Mouse (Mus musculus) liver, embryonic 14.5 days (tissue): ENCODE measurements around the gene Alkal2.

Source experiments
- CTCF ChIP-seq: IDR thresholded peaks from 2 replicates; pipeline ENCODE4 v1.5.1; 2016; ENCODE audit warnings: antibody characterized with exemption, low read depth, control low read depth
- EP300 ChIP-seq: IDR thresholded peaks from 2 replicates; pipeline ENCODE4 v1.6.1; 2016; ENCODE audit warnings: antibody characterized with exemption, low read depth

DNA sequence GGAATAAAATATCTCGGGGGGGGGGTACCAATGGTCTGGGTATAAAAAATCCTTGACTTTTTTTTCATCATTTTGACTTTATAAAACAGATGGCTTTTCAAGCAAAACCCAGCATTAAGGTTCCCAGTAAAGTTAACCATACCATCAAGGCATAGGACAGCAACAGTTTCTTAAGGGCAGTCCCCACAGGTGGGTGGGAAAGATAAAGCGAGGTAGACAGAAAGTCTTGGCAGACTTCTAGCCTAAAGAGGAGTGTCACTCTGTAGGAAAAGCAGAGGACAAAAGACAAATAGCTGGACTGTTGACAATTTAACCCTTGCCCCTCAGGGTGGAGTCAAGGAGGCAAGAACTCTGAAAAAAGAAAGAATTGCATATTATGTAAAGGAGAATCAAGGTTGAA lies 25.8 kb downstream of the Alkal2 start:
- peak; percentile 90 for TF ChIP-seq EP300
- TF ChIP-seq CTCF: no peak
